Mouse (Mus musculus) adipocyte (in vitro differentiated cells): ENCODE results near the gene Iqgap2.

Experiments used
- DNase-seq: peaks from one replicate; pipeline ENCODE4 v3.0.0-alpha.2; 2016; ENCODE audit warnings: low spot score

Gene Iqgap2

DNA sequence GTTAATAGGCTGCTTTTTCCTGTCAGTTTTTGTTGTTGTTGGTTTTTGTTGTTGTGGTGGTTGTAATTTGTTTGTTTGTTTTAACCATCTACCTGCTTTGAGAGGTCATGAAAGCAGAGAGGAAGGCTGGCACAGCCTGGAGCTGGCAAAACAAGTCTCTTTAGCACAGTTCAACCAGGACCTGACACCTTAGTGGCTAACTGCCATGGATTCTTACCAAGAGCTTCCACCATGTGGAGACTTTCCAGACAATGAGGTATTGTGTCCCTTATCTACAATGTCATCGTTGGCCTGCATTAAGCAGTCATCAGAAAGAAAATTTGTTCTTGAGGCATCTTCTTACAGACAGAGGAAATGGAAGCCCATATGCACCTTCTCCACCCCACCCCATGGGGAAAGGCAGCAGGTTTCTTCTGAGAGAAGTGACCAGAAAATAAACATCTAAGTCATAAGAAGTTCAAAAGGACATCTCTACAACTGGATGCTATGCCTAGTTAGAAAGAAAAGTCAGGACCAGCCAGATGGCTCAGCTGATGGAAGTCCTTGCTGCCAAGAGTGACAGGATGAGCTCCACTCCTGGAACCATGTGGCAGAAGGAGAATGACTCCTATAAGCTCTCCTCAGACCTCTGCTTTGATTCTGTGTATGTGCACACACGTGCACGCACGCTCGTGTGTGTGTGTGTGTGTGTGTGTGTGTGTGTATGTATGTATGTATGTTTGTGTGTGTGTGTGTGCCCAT lies 113.9 kb downstream of the Iqgap2 start:
- no peak for DNase-seq

DNA sequence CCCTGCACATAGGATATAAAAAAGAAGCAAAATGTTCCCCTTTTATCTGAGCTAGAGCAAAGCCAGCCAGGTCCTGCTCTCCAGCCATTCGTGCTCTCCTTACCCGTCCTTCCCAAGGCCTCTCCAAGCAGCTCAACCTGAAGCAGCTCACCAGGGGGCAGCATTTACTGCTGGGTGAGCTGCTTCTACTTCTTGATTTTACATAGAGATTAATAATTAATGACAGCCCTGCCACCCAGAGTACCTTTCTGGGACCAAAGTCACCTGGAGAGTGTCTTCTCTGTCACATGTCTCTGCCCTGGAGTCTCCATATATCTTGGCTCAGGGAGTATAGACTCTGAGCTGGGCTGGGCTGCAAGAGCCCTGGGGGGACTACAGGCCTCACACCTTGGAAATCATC lies 114.5 kb downstream of the Iqgap2 start:
- peak; percentile 50 for DNase-seq

DNA sequence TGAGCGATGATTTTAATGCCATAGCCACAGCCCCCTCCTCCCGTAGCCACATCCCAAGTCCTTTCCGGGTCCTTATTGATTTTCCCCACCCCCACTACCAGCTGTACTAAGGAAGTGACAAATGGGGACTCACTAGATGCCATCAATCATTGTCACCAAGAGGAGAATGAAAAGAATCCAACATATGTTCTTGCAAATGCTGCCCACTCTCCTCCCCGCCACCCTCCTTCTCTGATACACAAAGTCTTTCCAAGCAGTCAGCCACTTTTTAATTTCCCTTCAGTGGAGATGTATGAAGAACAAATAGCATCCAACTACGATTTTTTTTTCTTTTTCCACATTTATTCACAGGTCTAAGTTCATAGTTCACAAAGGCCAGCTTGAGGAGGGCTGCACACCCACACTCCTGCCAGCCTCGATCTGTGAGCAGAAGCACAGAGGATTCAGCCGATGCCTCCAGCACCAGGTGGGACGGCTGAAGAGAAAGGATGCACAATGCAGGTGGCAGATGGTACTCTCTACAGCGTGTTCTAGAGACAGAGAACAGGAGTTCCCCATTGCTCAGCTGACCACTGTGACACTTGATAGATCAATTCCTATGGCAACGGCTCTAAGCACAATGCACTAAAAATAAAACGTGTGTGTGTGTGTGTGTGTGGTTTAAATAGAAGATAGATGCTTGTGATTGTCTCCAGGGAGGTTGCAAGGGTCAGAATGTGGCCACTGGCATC lies 116.6 kb downstream of the Iqgap2 start:
- DNase-seq, result no peak

DNA sequence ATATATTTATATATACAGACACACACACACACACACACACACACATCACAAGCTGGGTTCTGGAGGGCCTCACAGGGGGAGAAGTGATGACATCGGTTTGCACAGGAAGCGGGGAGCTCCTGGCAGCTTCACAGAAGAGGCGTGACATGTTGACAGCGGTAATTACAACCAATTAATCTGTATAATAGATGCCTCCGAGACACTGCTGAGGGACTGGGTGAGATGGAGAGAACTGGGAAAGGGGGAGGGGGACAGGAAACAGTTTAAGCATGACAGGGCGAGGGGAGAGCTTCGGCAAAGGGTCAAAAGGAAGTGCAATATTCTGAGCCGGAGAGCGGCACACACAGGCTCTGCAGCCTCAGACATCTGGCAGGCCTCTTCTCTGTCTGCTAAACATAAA lies 126.7 kb downstream of the Iqgap2 start:
- no peak for DNase-seq

DNA sequence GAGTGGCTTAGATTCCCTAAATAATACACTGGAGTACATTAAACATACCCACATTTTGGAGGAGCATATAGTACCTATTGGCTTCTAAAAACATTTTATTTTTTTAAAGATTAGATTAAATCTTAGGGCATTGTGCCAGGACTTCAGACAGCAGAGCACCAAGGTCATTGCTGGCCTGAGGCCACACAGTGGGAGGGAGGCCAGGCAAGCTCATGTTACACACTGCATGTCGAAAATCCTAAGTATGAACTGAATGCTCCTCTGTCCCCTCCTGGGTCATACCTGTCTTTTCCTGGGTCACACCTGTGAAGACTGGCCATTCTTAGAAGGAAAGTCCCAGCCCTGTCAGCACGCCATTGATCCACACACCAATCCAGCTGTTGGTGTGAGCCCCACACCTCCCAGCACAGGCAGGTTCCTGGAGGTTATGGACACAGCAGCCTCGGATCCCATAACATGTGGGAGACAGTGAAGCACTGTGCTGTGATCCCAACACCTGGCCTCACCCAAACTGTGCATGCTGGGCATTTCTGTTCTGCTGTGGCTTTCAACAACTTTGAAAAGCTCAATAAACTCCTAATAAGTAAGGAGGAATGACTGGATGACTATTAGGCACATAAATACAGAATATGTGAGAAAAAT lies 127.7 kb downstream of the Iqgap2 start:
- peak; percentile 10 for DNase-seq

DNA sequence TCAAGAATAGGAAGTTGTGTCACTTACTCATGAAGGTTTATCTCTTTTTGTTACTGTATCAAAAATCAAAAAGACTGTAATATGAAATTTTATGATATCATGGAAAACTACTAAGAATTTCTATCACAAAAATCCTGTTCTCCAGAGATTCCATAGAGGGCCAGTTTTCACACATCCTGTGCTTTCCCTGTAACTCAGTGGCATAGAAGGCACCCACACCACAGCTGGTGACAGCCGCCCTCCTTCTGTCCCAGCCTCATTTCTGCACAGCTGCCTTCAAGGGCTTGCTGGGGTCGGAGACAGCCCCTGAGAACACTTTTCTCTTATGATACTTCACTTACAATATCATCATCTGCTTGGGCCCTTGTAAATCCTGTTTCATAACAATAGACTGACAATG lies 131.9 kb downstream of the Iqgap2 start:
- no peak for DNase-seq

DNA sequence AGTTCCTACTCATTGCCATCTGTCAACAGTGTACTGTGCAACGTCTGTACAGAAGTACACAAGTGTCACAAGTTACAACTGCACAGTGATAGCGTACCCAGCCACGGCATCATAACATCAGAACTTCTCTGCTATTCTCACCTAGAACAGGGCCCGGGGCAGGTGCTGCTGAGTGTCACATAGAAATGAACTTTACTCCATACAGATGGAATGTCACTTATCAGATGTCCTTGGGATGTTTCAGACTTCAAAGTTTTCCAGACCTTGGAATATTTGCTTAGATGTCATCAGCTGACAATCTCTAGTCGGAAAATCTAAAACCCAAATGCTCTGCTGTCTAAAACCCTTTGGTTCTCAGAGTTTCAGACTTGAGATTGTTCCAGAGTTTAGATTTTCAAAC lies 137.4 kb downstream of the Iqgap2 start:
- no peak for DNase-seq

DNA sequence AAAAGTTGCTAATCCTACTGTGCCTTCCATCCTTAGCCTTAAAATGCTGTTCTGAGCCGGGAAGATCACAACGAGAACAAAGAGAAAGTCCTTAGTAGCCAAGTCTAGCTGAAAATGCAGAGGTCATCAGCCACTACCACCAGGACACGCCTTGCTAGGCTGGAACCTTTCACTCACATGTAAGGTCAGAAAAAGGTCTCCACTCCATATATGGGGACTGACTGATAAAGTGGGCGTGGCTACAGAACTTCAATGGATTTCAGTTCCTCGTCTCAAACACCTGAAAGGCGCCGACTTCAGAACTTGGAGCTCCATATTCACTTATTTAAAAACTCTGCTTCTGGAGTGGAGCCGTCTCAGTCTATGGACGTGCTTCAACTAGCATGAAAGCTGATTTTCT lies 139.3 kb downstream of the Iqgap2 start:
- DNase-seq, result no peak

DNA sequence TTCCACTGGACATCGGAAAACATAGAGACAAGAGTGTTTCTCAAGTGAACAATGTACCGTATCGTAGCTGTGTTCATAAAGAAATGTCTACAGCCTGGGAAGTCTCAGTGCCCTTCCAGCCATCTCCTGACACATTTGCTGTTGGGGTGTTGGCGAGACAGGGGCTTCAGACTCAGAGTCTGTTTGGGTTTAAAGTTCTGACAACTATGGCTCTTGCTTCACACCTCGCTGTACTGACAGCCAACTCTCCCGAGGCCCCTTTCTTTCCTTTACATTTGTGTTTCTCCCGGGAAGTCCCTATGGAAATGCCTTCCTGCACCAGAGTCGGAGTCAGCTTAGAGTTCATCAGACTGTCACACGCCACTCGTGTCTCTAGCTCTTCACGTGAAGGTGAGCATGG lies 144.2 kb downstream of the Iqgap2 start:
- no peak for DNase-seq

DNA sequence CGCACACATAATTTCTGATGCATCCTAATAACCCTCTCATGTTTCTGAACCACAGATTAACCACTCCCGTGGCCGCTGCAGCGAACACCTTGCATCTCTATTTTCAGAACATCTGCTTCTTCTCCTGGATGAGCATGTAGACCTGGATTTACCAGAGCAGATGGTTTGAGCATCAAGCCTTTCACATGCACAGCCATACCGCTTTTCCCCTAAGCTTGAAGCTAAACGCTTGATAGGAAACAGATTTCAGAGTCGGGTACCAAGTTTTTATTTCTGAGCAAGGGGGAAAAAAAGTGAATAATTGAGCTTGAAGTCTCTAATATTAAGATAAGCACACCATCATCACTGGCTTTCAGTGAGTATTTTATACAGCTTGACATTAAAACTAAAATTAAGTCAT lies 144.6 kb downstream of the Iqgap2 start:
- DNase-seq, result no peak

DNA sequence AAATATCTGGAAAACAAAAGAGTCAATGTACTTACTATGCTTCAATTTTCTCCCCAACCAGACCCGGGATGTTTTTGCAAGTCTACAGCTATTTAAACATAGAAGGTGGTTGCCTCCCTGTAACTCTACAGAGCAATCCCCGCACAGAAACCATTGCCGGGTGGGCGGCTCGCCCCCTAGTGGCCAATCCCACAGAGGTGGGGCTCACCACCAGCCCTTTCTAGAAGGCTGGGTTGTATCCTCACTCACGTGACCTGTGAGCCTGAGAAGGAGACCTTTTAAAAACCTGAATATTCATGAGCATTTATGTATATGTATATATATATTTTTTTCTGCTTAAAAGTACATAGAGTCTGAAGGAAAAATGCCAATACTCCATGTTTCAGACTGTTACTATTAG lies 145.2 kb downstream of the Iqgap2 start:
- no peak for DNase-seq

DNA sequence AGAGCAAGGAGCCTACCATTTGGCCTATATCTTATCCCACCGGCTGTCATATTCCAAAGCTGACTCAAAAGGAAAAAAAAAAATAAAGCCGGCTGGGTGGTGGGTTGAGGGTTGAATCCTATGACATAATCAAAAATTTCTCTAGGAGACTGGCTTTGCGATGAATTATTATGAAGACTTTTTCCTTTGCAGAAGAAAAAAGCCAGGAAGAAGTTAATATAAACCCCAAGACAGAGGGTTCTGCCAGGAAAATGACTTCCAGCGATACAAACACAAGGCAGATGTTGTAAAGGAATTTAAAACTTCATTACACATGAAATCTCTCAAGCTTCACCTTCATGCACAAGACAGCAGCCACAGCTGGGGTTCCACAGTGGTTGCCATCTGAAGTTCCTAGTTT lies 146.3 kb downstream of the Iqgap2 start:
- DNase-seq, result no peak

DNA sequence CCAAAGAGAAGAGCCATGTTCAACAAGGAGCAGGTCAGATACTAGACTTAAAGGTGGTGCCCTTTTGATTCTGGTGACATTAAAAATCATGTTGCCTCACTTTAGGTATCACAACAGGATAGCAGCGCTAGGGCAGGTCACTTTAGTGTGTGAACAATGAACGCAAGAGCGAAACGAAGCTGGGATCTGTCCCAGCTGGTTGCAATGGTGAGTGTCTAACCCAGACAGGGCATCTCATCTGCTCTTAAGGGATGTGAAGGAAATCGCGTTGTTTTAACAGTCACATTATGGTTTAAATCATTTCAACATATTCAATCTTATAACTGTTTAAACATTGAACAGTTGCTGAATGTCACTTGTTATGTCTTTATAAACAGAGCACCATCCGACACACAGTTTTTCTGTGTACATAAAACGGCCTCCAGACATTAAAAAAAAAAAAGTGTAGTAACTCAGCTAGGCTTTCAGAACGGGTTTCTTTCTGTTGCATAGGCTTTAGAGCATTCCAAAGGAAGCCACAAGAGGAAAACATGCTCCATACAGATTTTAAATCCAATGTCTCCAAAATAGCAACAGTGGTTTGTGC lies 148.7 kb downstream of the Iqgap2 start:
- no peak for DNase-seq

DNA sequence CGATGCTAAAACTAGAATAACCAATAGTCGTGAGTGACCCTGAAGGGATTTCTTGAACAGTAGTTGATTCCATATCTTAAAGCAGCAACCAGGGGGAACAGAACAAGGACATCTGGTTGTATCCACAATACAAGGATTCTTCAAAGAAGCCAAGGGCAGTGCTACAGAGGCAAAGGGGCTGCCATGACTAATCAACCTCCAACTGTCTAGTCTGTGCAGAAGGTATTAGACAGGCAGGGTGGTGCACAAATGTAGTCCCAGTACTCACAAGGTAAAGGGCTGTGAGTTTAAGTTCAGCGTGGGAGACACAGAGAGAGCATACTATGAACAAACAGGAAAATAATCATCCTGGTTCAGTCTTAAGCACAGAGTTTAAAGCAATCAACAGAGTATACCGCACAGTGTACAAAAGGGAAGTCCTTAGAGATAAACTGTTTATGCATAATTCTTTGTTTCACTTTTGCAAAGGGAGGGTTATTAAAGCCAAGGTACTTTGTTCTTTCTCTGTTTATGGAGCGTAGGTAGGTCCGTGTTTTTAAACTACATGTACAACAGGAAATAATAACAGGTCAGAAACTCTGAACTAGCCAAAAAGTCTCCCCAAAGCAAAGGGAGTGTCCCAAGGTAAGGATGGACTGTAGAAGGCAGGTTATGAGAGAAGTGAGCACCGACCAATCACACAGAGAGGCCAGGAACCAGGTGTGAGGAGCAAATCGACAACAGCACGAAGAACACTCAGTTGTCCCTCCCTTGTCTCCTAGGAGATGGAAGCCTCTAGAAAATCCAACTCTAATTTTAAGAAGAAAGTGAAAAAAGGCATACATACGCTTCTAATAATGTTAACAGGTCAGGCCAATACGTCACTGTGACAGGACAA lies 149.7 kb downstream of the Iqgap2 start:
- no peak for DNase-seq

DNA sequence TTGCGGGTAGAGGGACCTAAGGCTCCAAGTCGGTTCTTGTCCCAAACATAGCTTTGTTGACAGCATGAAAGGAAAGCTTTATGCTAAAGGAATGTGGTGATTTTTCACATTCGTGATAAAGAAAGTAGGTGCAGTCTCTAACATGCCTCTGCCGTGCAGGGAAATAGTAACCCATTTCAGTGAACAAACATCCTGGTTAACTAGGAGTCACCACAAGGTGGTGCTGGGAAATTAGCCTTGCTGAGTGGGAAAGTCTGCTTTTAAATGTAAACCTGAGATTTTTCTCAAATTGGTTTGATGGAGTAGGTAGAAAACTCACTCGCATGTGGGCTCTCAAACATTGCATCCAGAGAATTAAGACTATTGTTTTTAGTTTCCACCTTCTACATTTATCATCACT lies 152.1 kb downstream of the Iqgap2 start:
- DNase-seq, result no peak

DNA sequence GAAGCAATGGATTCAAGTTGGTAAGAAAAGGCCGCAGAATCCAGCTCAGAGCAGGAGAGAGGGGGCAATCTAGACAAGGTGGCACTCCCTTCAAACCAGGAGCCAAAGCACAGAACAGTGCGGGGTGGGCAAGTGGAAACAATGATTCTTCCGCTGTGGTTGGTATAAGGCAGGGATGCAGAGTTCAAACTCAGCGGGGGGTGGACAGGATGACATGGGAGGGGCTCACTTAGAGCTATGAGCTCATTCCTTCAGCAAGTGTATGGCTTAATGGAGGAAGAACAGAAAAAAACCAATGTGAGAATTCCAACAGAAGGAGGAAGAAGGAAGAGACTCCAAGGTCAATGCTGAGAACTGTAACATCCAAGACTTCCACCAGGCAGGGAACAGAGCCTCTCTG lies 161.2 kb downstream of the Iqgap2 start:
- no peak for DNase-seq

DNA sequence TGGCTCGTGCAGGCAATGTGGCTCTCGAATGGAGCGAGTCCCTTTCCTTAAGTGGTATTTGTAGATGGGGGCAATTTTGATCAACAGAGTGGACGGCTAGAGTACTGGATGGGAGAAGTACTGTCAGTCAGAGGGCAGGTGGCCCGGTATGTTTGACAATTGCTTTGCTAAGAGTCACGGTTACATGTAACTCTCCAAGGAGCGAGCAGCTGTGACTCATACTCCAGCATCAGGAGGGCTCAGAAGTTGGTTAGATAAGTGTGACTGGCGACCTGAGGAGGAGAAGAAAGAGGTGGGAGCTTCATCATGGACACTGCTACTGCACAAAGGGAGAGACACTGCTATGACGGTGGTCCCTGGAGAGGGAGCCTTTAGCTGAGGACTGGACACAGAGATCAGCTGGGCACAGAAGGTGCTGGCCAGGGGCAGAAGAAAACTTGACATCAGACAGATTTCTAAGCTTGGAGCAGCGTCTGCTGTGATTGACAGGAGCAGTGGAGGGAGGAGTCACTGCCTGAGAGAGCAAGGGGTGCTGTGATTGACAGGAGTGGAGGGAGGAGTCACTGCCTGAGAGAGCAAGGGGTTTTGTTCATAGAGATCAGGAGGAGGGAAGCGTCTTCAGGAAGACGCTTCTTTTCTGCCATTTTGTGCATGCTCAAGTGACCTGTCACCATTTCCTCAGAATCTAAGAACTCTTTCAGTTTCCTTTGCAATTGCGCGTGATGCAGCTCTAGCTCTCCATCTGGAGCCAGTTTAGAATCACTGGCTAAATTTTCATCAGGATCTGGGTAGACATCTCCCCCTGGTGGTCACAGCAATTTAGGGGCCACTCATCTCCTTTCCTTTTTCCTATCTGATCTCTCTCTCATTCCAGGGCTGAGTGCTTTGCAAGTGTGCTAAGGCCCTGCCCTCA lies 172.1 kb downstream of the Iqgap2 start:
- DNase-seq, result peak; percentile 78

DNA sequence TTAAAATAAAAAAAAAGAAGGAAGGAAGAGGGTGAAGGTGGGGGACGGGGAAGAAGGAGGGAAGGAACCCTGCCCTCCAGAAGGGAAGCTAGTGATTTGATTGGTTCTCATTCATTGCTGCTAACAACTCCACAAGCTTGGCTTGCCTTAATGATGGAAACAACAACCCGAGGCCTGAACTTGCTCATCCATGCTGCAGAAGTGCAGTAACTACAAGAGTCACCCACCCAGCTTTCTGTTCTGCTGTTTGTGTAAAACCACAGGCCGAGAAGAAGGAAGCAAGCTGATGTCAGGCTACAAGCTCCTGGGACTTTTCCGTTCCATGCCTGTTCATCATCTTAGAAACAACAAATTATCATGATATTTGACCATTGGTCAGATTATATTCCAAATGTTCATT lies 176.4 kb downstream of the Iqgap2 start:
- DNase-seq, result no peak

DNA sequence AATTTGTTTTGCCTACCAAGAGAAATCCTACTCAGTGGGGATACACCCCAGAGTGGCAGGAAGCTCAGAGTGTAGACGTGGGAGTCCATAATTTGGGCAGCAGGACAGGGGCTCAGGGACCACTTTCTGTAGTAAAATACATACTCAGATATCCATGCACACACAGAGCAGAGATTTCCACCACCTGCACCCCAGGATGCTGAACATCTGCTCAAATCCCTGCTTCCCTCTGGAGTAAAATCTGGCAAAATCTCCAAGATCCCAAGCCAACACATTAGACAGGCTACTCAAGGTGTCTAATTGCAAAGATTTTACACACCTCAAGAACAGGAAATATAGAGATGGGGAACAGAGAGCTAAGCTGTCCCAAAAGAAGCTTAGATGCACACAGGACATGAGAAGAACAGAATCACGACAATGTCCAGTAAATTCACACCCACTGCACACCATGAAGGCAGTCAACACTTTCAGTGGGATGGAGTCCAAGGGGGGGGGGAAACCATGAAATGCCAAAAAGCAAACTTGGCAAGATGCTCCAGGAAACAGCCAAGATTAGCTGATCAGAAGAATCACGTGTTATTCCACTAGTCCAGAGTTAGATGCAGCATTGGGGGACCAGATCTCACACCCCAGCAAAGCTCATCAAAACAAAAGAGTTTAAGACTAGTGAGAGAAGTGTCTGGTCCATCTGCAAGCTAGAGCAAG lies 177.3 kb downstream of the Iqgap2 start:
- DNase-seq, result no peak

DNA sequence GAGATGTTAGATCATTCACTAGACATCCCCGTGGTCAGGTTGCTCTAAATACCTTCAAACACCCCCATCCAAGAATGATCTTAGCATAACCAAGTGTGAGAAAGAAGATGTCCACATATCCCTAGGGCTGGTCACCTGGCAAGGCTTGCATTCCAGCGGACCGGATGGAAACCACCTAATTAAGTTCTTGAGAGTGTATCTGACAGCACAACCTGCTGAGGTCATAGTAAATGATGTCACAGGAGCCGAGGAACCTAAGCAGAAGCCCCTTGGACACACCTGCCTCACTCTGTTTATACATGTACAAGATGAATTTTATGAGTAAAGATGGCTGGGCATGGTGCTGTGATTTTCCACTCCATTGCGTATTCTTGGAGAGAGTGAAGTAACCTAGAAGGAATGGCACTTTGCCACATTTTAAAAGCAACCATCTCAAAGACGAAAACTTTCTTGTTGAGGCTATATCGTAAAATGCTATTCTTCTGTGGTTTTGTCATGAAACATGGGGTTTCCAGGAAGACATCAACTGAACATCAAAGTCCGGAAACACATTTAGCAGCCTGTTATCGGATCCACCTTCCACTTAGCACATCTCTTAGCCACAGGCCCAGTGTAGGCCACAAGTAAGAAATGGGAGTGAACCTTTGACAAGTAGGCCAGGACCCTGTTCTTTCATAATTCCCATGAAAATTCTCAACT lies 179.0 kb downstream of the Iqgap2 start:
- no peak for DNase-seq
